Mouse (Mus musculus): ENCODE data around the gene Cds2. TPM values are rescaled to one million over a fixed set of nuclear protein-coding genes. Genes with fewer than 3 reads are reported as not detected.
"Not testable (repeated sequence)": the region's sequence is repeated elsewhere in the genome, so short reads cannot be mapped to it uniquely, and the experiment has no call there.

The Cds2 gene
- polyA plus RNA-seq (2015; fragmentation: Nextera tagmentation; extraction: Ambion mirVana): 19.4 and 22.9 TPM in 2 replicates

- peak within 1 kb of the TSS; percentile 86 for H3K9ac ChIP-seq
Measured at GRCm38 (mm10) chr2:132262879-132263398, at the start of gene Cds2. Gene Cds2, plus strand, starts transcription at chr2:132263148.

GRCm38 (mm10) chr2:132221611-132222073 is 41.3 kb upstream of the Cds2 start:
- Histone ChIP-seq H3K4me2 (no peak overlapping the region), H3K9me3 (no peaks in the 10 kb centered on the region), H3K36me3 (no peaks in the 10 kb centered on the region), H3K4me1 (no peaks in the 10 kb centered on the region), H3K9ac (no peak overlapping the region), H3K27me3 (no peaks in the 10 kb centered on the region), H3K4me3 (no peak overlapping the region), H3K27ac (no peak overlapping the region)
- ATAC-seq (ENCODE audit: insufficient number of reproducible peaks, low FRiP score, low TSS enrichment, low read depth): no peak
- WGBS: 49% methylated on average over 11 of the region's 11 CpGs

More at GRCm38 (mm10) chr2:132262879-132263398, at the start of gene Cds2:
- Histone ChIP-seq H3K9me3 (no peaks in the 10 kb centered on the region), H3K4me2 (peak within 1 kb of the TSS; percentile 72), H3K27me3 (no peaks in the 10 kb centered on the region), H3K36me3 (no peaks in the 10 kb centered on the region), H3K4me3 (peak within 1 kb of the TSS; percentile 98), H3K27ac (peak within 1 kb of the TSS; percentile 72; the same call in 1 of the 2 replicates), H3K4me1 (peaks cover 16% of the 10 kb centered on the region)
- ATAC-seq (ENCODE audit: insufficient number of reproducible peaks, low FRiP score, low TSS enrichment, low read depth): peak; percentile 98
- under 1% methylated on average over 25 of the region's 49 CpGs for WGBS

GRCm38 (mm10) chr2:132224359-132224758 is 38.6 kb upstream of the Cds2 start:
- Histone ChIP-seq H3K4me3 (no peak overlapping the region), H3K9ac (no peak overlapping the region), H3K4me1 (no peaks in the 10 kb centered on the region), H3K4me2 (no peak overlapping the region), H3K9me3 (no peaks in the 10 kb centered on the region), H3K27me3 (no peaks in the 10 kb centered on the region), H3K27ac (no peak overlapping the region), H3K36me3 (no peaks in the 10 kb centered on the region)
- WGBS: 75% methylated on average over 4 of the region's 4 CpGs
- no peak for ATAC-seq (ENCODE audit: insufficient number of reproducible peaks, low FRiP score, low TSS enrichment, low read depth)

DNA sequence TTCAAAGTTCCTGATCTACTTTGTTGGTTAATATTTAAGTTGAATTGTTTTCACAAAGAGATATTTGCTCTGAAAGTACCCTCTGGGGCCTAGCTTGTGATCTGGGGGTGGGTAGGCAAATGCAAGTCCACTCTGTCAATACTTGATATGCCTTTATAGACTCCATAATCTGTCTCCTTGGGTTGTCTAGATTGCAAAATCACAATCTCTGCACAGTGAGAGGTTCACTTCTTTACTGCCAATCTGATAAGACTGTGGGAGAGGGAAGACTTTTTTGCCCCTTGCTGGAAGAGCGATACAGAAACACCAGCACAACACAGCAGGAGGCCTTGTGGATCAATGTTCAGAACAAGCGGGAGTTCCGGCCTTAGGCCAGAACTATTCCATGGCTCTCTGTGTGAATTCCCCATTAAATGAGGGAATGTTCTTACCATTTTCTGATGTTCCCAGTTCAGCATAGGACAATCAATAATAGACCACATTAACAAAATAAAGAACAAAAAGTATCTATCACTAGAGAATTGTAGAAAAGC is 30.5 kb upstream of the Cds2 start:
- Histone ChIP-seq H3K4me2 (no peak overlapping the region), H3K27me3 (no peaks in the 10 kb centered on the region), H3K27ac (no peak overlapping the region), H3K9me3 (no peaks in the 10 kb centered on the region), H3K9ac (no peak overlapping the region), H3K36me3 (no peaks in the 10 kb centered on the region), H3K4me3 (no peak overlapping the region), H3K4me1 (no peaks in the 10 kb centered on the region)
- ATAC-seq (ENCODE audit: insufficient number of reproducible peaks, low FRiP score, low TSS enrichment, low read depth): no peak
- WGBS: 80% methylated on average over 3 of the region's 3 CpGs

DNA sequence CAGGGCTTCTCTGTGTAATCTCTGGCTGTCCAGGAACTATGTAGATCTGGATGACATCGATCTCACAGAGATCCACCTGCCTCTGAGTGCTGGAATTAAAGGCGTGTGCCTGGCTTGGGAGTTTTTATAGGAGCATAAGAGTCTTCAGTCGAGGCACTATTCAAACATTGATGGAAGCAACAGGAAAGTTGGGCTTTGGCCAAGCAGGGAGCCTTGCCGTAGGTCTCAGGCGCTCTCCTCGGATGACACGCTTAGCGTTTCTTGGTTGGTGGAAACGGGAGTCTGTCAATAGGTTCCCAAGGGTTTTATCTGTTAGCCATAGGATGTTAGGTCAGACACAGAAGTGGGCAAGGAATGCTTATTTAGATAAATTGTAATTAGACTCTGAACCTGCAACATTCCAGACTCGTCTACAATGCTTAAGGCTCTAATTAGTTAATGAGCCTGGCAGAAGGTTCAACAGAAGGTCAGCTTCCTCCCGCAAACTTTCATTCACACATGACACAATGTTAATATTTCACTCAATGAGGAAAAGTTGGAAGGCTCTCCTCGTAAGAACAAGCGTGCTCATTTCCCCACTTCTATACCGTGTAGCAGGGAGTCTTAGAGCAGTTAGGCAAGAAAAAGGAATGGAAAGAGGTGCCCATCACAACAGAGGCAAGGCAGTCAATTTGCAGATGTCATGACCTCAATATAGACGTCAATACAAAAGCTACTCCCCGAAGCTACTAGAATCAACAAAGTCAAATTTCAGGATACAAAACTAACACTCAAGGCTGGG is 28.8 kb upstream of the Cds2 start:
- no peak overlapping the region for H3K4me3 ChIP-seq
- no peak overlapping the region for H3K4me2 ChIP-seq
- no peaks in the 10 kb centered on the region for H3K27me3 ChIP-seq
- H3K4me1 ChIP-seq: no peaks in the 10 kb centered on the region
- WGBS: 57% methylated on average over 16 of the region's 16 CpGs
- no peak overlapping the region for H3K9ac ChIP-seq
- no peak for ATAC-seq (ENCODE audit: insufficient number of reproducible peaks, low FRiP score, low TSS enrichment, low read depth)
- H3K9me3 ChIP-seq: no peaks in the 10 kb centered on the region
- no peaks in the 10 kb centered on the region for H3K36me3 ChIP-seq
- no peak overlapping the region for H3K27ac ChIP-seq

- Histone ChIP-seq H3K4me2 (no peak overlapping the region), H3K36me3 (no peaks in the 10 kb centered on the region), H3K27ac (no peak overlapping the region), H3K4me1 (no peaks in the 10 kb centered on the region), H3K9ac (no peak overlapping the region), H3K4me3 (no peak overlapping the region), H3K9me3 (no peaks in the 10 kb centered on the region), H3K27me3 (no peaks in the 10 kb centered on the region)
- WGBS: 28% methylated on average over 2 of the region's 2 CpGs
- no peak for ATAC-seq (ENCODE audit: insufficient number of reproducible peaks, low FRiP score, low TSS enrichment, low read depth)
Measured at GRCm38 (mm10) chr2:132235291-132235690, 27.7 kb upstream of the Cds2 start.

GRCm38 (mm10) chr2:132235975-132236374 is 27.0 kb upstream of the Cds2 start:
- Histone ChIP-seq H3K9ac (no peak overlapping the region), H3K36me3 (no peaks in the 10 kb centered on the region), H3K27ac (no peak overlapping the region), H3K9me3 (no peaks in the 10 kb centered on the region), H3K4me1 (no peaks in the 10 kb centered on the region), H3K27me3 (no peaks in the 10 kb centered on the region), H3K4me3 (no peak overlapping the region), H3K4me2 (no peak overlapping the region)
- ATAC-seq (ENCODE audit: insufficient number of reproducible peaks, low FRiP score, low TSS enrichment, low read depth): no peak
- WGBS: 75% methylated on average over 7 of the region's 7 CpGs

DNA sequence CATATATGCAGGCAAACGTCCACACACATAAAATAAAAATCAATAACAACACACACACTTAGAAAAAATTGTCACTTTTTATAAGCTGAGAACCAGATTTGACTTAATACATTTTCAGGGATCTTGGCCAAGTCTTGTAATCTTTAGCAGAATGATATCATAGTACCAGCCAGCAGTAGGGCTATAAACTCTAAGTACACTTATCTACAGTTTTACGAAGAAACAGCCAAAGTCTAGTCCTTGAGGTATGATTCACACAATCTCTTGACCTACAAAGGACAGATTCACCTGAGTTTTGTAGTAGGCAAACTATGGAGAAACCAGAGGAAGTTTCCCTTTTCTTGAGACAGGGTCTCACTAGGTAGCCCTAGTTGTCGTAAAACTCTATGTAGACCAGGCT is 23.5 kb upstream of the Cds2 start:
- H3K4me3 ChIP-seq; H3K27ac ChIP-seq; H3K9me3 ChIP-seq; H3K4me1 ChIP-seq; ATAC-seq (ENCODE audit: insufficient number of reproducible peaks, low FRiP score, low TSS enrichment, low read depth); H3K4me2 ChIP-seq; H3K9ac ChIP-seq; H3K27me3 ChIP-seq: not testable (repeated sequence)
- peaks cover 16% of the 10 kb centered on the region for H3K36me3 ChIP-seq
- 87% methylated on average over 3 of the region's 3 CpGs for WGBS

- H3K4me3 ChIP-seq; H3K4me2 ChIP-seq; ATAC-seq (ENCODE audit: insufficient number of reproducible peaks, low FRiP score, low TSS enrichment, low read depth); H3K27me3 ChIP-seq; H3K4me1 ChIP-seq; H3K27ac ChIP-seq; H3K9me3 ChIP-seq; H3K9ac ChIP-seq: not testable (repeated sequence)
- H3K36me3 ChIP-seq: peaks cover 16% of the 10 kb centered on the region
- 37% methylated on average over 10 of the region's 10 CpGs for WGBS
Measured at GRCm38 (mm10) chr2:132240457-132240856, 22.5 kb upstream of the Cds2 start.

DNA sequence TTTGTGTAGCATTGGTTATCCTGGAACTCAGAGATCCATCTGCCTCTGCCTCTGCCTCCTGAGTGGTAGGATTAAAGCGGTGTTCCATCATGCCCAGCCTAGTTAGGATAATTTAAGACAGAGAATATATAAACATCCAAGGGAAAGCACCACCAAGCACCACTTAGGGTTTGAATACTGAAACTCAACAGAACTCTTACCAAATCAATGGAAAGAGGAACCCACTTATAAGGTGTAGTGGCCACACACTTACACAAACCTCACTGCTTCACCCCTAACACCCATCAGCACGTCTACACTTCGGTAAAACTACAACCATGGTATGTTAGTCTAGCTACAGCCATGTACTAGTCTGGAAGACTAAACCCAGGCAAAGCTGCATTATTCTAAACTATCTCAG is 19.6 kb upstream of the Cds2 start:
- no peak for ATAC-seq (ENCODE audit: insufficient number of reproducible peaks, low FRiP score, low TSS enrichment, low read depth)
- WGBS: 94% methylated on average over 3 of the region's 3 CpGs
- H3K4me3 ChIP-seq: no peak overlapping the region
- no peak overlapping the region for H3K27ac ChIP-seq
- no peak overlapping the region for H3K4me2 ChIP-seq
- H3K4me1 ChIP-seq: peaks cover 10% of the 10 kb centered on the region
- H3K9me3 ChIP-seq: no peaks in the 10 kb centered on the region
- no peaks in the 10 kb centered on the region for H3K27me3 ChIP-seq
- peaks cover 18% of the 10 kb centered on the region for H3K36me3 ChIP-seq
- H3K9ac ChIP-seq: no peak overlapping the region

DNA sequence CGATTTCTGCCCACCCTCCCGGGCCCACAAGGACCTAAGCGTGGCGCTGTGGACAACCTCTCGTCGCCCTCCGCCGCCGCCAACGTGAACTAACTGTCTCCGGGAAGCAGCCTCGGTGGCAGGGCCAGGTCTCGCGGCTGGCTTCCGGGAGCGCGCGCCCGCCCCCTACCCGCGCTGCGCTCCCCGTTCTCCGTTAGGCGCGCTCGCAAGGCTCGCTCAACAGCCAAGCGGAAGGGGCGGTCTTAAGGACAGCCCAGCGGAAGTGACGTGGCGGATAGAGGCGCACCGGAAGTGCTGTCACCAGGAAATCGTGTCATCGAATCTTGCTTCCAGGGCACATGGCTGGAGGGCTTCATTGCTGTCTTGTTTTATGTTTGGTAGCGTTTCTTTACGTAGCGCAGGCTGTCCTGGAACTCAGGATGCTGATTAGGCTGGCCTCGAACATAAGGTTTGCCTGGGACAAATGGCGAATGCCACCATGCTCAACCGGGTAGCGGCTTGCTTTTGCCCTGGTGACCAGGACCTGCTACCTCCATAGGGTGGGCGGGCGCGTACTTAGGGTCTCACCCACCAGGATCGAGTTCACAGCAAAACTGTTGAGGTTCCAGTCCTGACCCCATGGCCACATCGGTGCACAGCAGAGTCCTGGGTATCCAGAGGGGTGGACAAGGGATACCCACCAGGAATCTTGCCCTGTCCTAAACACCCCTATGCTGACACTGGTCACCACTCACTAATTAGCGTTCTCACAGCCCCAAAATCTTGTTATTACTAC is 15.2 kb upstream of the Cds2 start, which contains the start of gene Tmem230:
Tmem230 (minus strand) TSS at position 269 of the 775 bp plus-strand sequence.
- Histone ChIP-seq H3K9me3 (no peaks in the 10 kb centered on the region), H3K36me3 (peaks cover 35% of the 10 kb centered on the region), H3K4me1 (peaks cover 30% of the 10 kb centered on the region), H3K4me3 (peak within 1 kb of the TSS; percentile 63), H3K9ac (peak within 1 kb of the TSS; percentile 74), H3K4me2 (peak within 1 kb of the TSS; percentile 84), H3K27me3 (no peaks in the 10 kb centered on the region), H3K27ac (peak within 1 kb of the TSS; percentile 91)
- whole genome bisulfite sequencing: 4% methylated on average over 50 of the region's 50 CpGs
- ATAC-seq (ENCODE audit: insufficient number of reproducible peaks, low FRiP score, low TSS enrichment, low read depth): peak; percentile 92
